Mouse (Mus musculus) olfactory bulb, adult 2 months (tissue): ENCODE results near the gene Slain2. TPM values are rescaled to one million over a fixed set of nuclear protein-coding genes. Genes with fewer than 3 reads are reported as not detected.

Experiments
- H3K27ac ChIP-seq: fragments of 200-500 bp; 2 replicates; pipeline ENCODE4 v1.5.1; 2012; ENCODE audit warnings: low read depth, low read length; ENCODE audit not compliant: insufficient read depth
- H3K4me1 ChIP-seq: fragments of 200-500 bp; 2 replicates; pipeline ENCODE4 v1.6.1; 2012; ENCODE audit warnings: low read length; ENCODE audit not compliant: control insufficient read depth, insufficient read depth
- H3K4me3 ChIP-seq: fragments of 200-500 bp; 2 replicates; pipeline ENCODE4 v1.5.1; 2012; ENCODE audit warnings: mild to moderate bottlenecking, low read depth, low read length, moderate library complexity; ENCODE audit not compliant: insufficient read depth
- CTCF ChIP-seq: fragments of 200-500 bp; IDR thresholded peaks from 2 replicates; pipeline ENCODE4 v1.5.1; 2012; ENCODE audit warnings: low read depth, mild to moderate bottlenecking, low read length, moderate library complexity; ENCODE audit not compliant: insufficient read depth
- POLR2A ChIP-seq: fragments of 200-500 bp; IDR thresholded peaks from 2 replicates; pipeline ENCODE4 v1.6.1; 2012; ENCODE audit warnings: mild to moderate bottlenecking, low read depth, low read length, moderate library complexity; ENCODE audit not compliant: insufficient read depth
- WGBS: fragments of 180-500 bp; shearing (Covaris S2); methylation state at CpG from one replicate; pipeline ENCODE4 v1.1.7; 2018; 5-methylcytosine and 5-hydroxymethylcytosine counted together
- polyA plus RNA-seq: library from polyadenylated mRNA; stranded (reverse); fragments of >200 nt; gene quantifications from 2 replicates; pipeline ENCODE4 v1.2.4, GENCODE M21; 2012; ENCODE audit warnings: low replicate concordance; ENCODE audit not compliant: missing spikeins, insufficient read depth, insufficient read length

Gene Slain2
- polyA plus RNA-seq, 1 experiment = not detected

- TF ChIP-seq CTCF = no peak
- TF ChIP-seq POLR2A = no peak
- Histone ChIP-seq H3K27ac (no peak overlapping the region), H3K4me3 (no peak overlapping the region), H3K4me1 (peaks cover 10% of the 10 kb centered on the region)
- 58% methylated on average over 5 of the region's 5 CpGs for WGBS
These were observed 34.4 kb upstream of the Slain2 start for GRCm38 (mm10) chr5:72879736-72880135.

DNA sequence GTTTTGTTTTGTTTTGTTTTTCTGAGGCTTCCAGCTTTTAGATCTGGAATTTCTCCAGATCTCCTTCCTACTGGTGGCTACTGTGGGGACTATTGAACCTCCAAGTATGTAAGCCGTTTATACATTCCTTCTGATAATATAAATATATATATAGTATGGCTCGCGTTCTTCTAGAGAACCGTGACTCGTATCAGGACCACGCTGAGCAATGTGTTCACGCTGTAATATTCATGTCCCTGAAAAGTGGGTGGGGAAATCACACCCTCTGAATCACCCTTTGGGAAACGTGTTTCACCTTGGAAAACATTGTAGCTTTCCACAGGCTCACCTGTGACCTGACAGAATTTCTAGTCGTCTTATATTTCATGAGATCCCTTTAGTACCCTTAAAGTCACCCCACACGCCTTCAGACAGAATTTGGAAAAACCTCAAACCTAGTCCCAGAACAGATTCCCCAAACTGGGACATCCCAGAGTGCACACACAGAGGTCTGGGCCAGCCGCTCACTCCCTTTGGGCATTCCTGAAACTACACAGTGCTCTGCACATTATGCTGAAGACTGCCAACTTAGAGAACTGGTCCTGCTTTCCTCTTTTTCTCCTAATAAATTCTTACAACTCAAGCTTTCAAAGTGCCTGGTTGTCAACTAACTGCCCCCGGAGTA lies 32.2 kb upstream of the Slain2 start:
- 89% methylated on average over 12 of the region's 12 CpGs for WGBS
- TF ChIP-seq CTCF (no peak), POLR2A (no peak)
- H3K27ac ChIP-seq = no peak overlapping the region
- no peak overlapping the region for H3K4me3 ChIP-seq
- H3K4me1 ChIP-seq = no peaks in the 10 kb centered on the region

DNA sequence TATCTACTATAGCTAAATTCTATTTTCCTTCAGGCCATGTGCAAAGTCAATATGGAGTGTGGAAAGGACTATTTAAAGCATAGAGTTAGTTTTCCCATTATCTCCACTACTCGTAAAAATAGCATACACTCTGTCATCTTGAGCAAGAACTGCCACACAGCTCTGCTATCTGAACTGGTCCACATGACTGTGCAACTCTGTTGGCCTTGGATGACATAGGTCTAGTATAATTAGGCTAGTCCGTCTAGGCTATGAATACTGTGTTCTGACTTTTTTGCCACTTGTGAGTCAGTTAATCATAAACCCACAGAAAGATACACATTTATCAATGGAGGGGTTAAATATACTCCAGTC lies 31.7 kb upstream of the Slain2 start:
- TF ChIP-seq CTCF (no peak), POLR2A (no peak)
- WGBS = 81% methylated on average over 2 of the region's 2 CpGs
- H3K27ac ChIP-seq = no peak overlapping the region

DNA sequence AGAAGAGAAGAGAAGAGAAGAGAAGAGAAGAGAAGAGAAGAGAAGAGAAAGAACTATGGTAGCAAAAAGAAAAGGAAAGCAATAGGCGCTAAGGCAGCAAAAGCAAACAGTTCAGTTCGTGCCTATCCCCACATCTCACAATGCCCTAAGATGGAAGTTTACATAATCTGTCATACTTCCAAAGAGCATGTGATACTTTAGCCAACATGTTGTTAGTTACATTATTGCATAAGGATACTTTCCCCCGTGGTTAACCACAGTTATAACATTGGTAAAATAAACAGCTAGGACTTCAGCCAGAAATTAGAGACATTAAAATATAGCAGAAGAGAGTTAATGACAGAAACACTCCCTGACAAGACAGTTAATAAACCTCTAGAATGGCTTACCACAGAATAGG lies 30.4 kb upstream of the Slain2 start:
- 86% methylated on average over 3 of the region's 3 CpGs for WGBS
- Histone ChIP-seq H3K4me1 (no peaks in the 10 kb centered on the region), H3K27ac (no peak overlapping the region), H3K4me3 (no peak overlapping the region)
- no peak for TF ChIP-seq POLR2A
- no peak for TF ChIP-seq CTCF

More for the DNA sequence above, 31.7 kb upstream of the Slain2 start:
- no peak overlapping the region for H3K4me3 ChIP-seq
- no peaks in the 10 kb centered on the region for H3K4me1 ChIP-seq

DNA sequence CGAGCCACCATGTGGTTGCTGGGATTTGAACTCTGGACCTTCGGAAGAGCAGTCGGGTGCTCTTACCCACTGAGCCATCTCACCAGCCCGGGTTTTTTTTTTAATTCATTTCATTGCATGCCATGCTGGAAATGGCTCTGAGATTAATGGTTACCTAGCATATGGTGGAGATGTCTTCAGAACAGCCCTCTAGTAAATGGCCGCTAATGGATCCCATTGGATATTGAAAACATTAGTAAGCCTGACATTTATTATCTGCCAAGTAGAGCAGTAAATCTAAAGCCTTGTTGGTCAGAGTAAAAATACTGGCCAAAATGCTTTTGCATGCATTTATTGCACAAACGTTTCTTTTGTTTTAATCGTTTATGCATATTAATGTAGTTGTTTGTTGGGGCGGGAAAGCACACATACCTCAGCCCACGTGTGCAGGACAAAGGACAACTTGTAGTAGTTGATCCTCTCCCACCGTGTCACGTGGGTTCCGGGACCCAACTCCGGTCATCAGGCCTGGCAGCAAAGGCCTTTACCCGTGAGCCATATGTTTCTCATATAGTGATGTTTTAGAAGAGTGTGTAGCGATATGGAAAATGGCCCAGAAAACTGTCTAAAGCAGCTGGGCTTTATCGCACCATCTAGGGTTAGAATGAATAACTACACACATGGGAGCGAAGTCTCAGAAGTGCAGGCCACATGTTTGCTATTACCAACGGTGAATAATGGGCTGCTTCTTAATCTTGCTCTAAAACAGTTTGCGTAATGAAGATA lies 27.5 kb upstream of the Slain2 start:
- Histone ChIP-seq H3K4me3 (no peak overlapping the region), H3K4me1 (no peaks in the 10 kb centered on the region), H3K27ac (no peak overlapping the region)
- TF ChIP-seq POLR2A = no peak
- TF ChIP-seq CTCF = no peak
- WGBS = 90% methylated on average over 19 of the region's 19 CpGs

GRCm38 (mm10) chr5:72888260-72888659 lies 25.8 kb upstream of the Slain2 start:
- no peaks in the 10 kb centered on the region for H3K4me1 ChIP-seq
- no peak overlapping the region for H3K27ac ChIP-seq
- H3K4me3 ChIP-seq = no peak overlapping the region
- 93% methylated on average over 7 of the region's 7 CpGs for WGBS
- TF ChIP-seq POLR2A (no peak), CTCF (no peak)

GRCm38 (mm10) chr5:72891534-72891933 lies 22.6 kb upstream of the Slain2 start:
- Histone ChIP-seq H3K27ac (no peak overlapping the region), H3K4me3 (no peak overlapping the region), H3K4me1 (peaks cover 7% of the 10 kb centered on the region)
- TF ChIP-seq POLR2A (no peak), CTCF (peak; percentile 65)
- WGBS = 9% methylated on average over 12 of the region's 12 CpGs

DNA sequence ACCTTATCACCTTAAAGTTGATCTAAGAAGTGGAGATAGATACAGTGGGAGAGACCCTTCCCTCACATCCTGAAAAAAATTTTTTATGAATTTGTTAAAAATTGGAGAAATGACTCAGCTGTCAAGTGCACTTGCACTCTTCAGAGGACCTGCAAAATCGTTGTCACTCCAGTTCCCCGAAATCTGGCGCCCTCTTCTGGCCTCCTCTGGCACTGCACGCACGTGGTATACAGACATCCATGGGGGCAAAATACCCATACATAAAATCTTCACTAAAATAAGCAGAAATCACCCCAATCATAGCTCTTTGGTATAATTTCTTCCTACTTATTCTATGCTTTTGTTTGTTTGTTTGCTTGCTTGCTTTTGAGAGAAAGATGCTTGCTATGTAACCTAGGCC lies 20.1 kb upstream of the Slain2 start:
- Histone ChIP-seq H3K4me3 (no peak overlapping the region), H3K27ac (no peak overlapping the region), H3K4me1 (peaks cover 7% of the 10 kb centered on the region)
- TF ChIP-seq POLR2A (no peak), CTCF (peak; percentile 24; the same call in 1 of the 2 replicates)
- 69% methylated on average over 5 of the region's 5 CpGs for WGBS

DNA sequence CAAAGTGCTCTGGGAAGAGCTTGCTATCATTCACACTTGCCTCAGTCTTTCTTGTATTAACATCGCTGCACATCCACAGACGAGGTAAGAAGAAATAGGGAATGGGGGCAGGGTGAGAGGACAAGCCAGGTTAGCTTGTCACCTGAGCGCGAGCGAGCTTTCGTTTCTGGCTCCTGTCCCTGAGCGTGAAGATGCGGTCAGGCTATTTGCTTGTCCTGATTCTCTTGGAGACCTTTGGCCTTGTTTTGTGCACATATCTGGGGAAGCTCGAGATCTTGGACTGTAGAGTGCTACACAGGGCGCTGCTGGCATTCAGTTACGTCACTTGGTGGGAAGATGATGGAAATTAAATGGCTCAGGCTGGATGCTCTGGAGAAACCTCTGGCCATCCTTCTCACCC lies 18.8 kb upstream of the Slain2 start:
- WGBS = 93% methylated on average over 11 of the region's 11 CpGs
- Histone ChIP-seq H3K4me1 (peaks cover 7% of the 10 kb centered on the region), H3K4me3 (no peak overlapping the region), H3K27ac (no peak overlapping the region)
- no peak for TF ChIP-seq CTCF
- no peak for TF ChIP-seq POLR2A
